Mouse (Mus musculus) cerebellum, adult 2 months (tissue): Measurements from ENCODE around the gene Kpna2.

ENCODE experiments used
- CTCF ChIP-seq: fragments of 200-500 bp; IDR thresholded peaks from 2 replicates; pipeline ENCODE4 v1.5.1; 2011; ENCODE audit warnings: low read depth, mild to moderate bottlenecking, control low read depth, low read length, moderate library complexity, borderline replicate concordance; ENCODE audit not compliant: insufficient read depth
- POLR2A ChIP-seq: fragments of 200-500 bp; IDR thresholded peaks from 2 replicates; pipeline ENCODE4 v1.6.1; 2011; ENCODE audit warnings: low read length, control low read depth, borderline replicate concordance; ENCODE audit not compliant: insufficient read depth

DNA sequence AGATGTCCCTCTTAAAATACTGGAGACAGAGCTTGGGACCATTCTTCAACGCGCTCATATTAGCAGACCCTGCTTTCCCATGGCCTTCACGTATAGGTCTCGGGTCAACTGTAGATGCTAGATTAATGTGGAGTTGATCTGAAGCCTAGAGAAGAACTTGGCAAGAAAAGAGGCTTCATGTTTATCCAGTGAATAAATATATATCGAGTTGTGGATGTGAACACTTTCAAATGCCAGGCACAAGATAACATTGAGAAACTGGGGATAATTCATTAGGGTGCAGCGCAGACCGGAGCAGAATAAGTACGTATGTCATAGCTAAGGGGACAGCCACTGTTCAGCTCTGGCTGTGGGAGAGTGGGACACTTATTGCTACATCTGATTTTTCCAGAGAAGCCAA lies 29.5 kb downstream of the Kpna2 start:
- TF ChIP-seq CTCF = no peak
- no peak for TF ChIP-seq POLR2A
